Mouse (Mus musculus) intestine, embryonic 16.5 days (tissue): ENCODE measurements around the gene Cd34. TPM values are rescaled to one million over a fixed set of nuclear protein-coding genes. Genes with fewer than 3 reads are reported as not detected.
A peak's percentile ranks its signal among the peaks of the same experiment; 100 is the strongest.

ENCODE experiments used
- ATAC-seq: fragments of 200-750 bp; cut with Nextera tagmentation; 2 replicates; pipeline ENCODE4 v1.8.0; 2017; ENCODE audit warnings: moderate TSS enrichment, moderate library complexity
- H3K27ac ChIP-seq: fragments of 300-500 bp; sonication (generic); 2 replicates; pipeline ENCODE4 v1.5.1; 2014; ENCODE audit warnings: mild to moderate bottlenecking, low read length
- H3K27me3 ChIP-seq: fragments of 300-500 bp; sonication (generic); replicated peaks from 2 replicates; pipeline ENCODE4 v1.6.1; 2014; ENCODE audit warnings: low read length, control low read depth, mixed read lengths; ENCODE audit not compliant: control insufficient read depth, insufficient read depth
- H3K36me3 ChIP-seq: fragments of 300-500 bp; sonication (generic); 2 replicates; pipeline ENCODE4 v1.6.1; 2014; ENCODE audit warnings: low read length, control low read depth; ENCODE audit not compliant: control insufficient read depth, insufficient read depth
- H3K4me1 ChIP-seq: fragments of 300-500 bp; sonication (generic); 2 replicates; pipeline ENCODE4 v1.6.1; 2014; ENCODE audit warnings: low read length, control low read depth, mixed read lengths; ENCODE audit not compliant: control insufficient read depth, insufficient read depth
- H3K4me2 ChIP-seq: fragments of 300-500 bp; sonication (generic); 2 replicates; pipeline ENCODE4 v1.6.1; 2014; ENCODE audit warnings: low read depth, low read length, control low read depth
- H3K4me3 ChIP-seq: fragments of 300-500 bp; sonication (generic); 2 replicates; pipeline ENCODE4 v1.5.1; 2014; ENCODE audit warnings: mild to moderate bottlenecking, low read length
- H3K9ac ChIP-seq: fragments of 300-500 bp; sonication (generic); 2 replicates; pipeline ENCODE4 v1.6.1; 2014; ENCODE audit warnings: low read depth, low read length
- H3K9me3 ChIP-seq: fragments of 300-500 bp; sonication (generic); 2 replicates; pipeline ENCODE4 v1.6.1; 2016; ENCODE audit warnings: low read length, control low read depth; ENCODE audit not compliant: control insufficient read depth
- WGBS: fragments of 180-500 bp; shearing (Covaris S2); extraction: QIAGEN DNeasy Blood & Tissue Kit; methylation state at CpG from one replicate; pipeline ENCODE4 v1.1.7; 2014; 5-methylcytosine and 5-hydroxymethylcytosine counted together
- polyA plus RNA-seq: library from polyadenylated mRNA; unstranded; fragments of >200 nt; fragmentation: Nextera tagmentation; extraction: Ambion mirVana; gene quantifications from 2 replicates; pipeline ENCODE4 v1.2.1, GENCODE M21; 2015

The Cd34 gene
- 56.2 and 59.3 TPM in 2 replicates for polyA plus RNA-seq

DNA sequence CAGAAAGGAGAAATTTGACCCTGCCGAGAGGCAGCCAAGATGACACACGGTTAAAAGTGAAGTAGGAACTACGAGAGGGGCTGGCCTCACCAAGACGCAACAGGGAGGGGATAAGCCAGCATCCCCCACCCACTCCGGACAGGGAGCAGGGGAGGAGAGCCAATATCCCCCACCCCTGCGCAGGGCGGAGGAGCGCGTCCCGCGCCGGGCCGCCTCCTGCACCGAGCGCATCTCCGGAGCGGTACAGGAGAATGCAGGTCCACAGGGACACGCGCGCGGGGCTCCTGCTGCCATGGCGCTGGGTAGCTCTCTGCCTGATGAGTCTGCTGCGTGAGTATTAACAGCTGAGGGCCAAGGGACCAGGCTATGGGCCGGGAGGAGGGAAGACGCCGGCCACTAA, at the start of gene Cd34:
Gene Cd34 (plus strand): TSS at position 105 of the 400 bp plus-strand sequence.
- H3K27ac ChIP-seq, result 0 out of 2 replicates have a peak within 1 kb of the TSS, but pooled peaks have one; percentile 1
- H3K4me2 ChIP-seq, result peak within 1 kb of the TSS; percentile 57
- peak within 1 kb of the TSS; percentile 44 for H3K4me3 ChIP-seq
- ATAC-seq, result peak; percentile 85
- H3K9me3 ChIP-seq, result no peaks in the 10 kb centered on the region
- WGBS, result 1% methylated on average over 26 of the region's 26 CpGs
- H3K36me3 ChIP-seq, result no peaks in the 10 kb centered on the region
- no peaks in the 10 kb centered on the region for H3K4me1 ChIP-seq
- H3K9ac ChIP-seq, result peak within 1 kb of the TSS; percentile 48
- peaks cover 10% of the 10 kb centered on the region for H3K27me3 ChIP-seq

DNA sequence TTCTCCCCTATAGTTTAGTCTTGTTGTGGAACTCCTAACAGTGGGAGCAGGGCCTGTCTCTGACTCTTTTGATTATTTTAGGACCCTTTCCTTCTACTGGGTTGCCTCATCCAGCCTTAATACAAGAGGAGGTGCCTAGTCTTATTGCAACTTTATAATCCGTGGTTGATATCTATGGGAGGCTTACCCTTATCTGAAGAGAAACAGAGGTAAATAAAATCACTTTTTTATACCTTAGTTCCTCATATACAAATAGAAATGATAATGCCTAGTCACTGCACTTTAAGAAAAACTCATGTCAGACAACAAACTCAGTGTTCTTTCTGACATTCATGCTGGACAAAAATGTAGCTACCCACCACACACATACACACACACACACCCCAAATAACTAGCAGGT, 44.1 kb upstream of the Cd34 start:
- Histone ChIP-seq H3K27ac (no peak overlapping the region), H3K36me3 (no peaks in the 10 kb centered on the region), H3K27me3 (no peaks in the 10 kb centered on the region), H3K9me3 (no peaks in the 10 kb centered on the region), H3K4me3 (no peak overlapping the region), H3K4me2 (no peak overlapping the region), H3K4me1 (no peaks in the 10 kb centered on the region), H3K9ac (no peak overlapping the region)
- no peak for ATAC-seq
- 49% methylated on average over 1 of the region's 1 CpGs for WGBS

DNA sequence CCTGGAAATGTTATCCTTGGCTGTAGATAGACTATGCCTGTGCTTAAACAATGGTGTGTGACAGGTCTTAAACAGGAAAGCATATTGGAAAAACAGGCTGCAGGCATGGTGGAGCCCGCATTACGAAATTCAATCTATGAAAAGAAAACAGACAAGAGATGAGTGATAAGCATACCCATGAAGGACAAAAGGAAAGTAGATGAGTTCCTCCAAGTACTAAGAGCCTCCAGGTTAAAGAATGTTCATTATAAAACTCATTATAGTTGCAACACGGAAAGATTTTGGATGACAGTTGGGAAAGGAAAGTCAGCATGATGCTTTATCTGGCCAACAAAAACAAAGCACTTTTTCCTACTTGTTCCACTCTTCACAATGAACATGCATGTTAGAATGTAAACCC, 43.3 kb upstream of the Cd34 start:
- Histone ChIP-seq H3K27me3 (no peaks in the 10 kb centered on the region), H3K9me3 (no peaks in the 10 kb centered on the region), H3K27ac (no peak overlapping the region), H3K4me1 (no peaks in the 10 kb centered on the region), H3K4me2 (no peak overlapping the region), H3K9ac (no peak overlapping the region), H3K4me3 (no peak overlapping the region), H3K36me3 (no peaks in the 10 kb centered on the region)
- 80% methylated on average over 3 of the region's 3 CpGs for WGBS
- no peak for ATAC-seq

DNA sequence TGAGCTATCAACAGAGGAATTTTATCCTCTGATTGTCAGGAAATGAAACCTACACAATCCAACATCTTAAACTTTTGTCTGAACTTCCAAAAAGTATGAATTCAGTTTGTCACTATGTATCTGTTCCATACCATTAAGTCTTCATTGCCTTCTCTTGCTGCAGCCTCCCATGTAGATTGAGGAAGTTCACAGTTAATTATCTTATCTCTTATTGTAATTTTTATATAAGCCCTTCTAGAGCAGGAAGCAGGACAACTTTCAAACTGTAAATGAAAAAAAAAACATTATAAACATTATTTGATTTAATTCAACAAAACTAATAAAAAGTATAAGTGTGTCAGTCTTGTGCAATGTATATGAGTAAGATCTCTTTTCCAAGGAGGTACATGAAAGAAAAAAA, 37.5 kb upstream of the Cd34 start:
- H3K4me2 ChIP-seq, result no peak overlapping the region
- no peak overlapping the region for H3K4me3 ChIP-seq
- no peaks in the 10 kb centered on the region for H3K36me3 ChIP-seq
- H3K27me3 ChIP-seq, result no peaks in the 10 kb centered on the region
- no peak for ATAC-seq
- no peaks in the 10 kb centered on the region for H3K9me3 ChIP-seq
- no peak overlapping the region for H3K9ac ChIP-seq
- H3K27ac ChIP-seq, result no peak overlapping the region
- no peaks in the 10 kb centered on the region for H3K4me1 ChIP-seq

DNA sequence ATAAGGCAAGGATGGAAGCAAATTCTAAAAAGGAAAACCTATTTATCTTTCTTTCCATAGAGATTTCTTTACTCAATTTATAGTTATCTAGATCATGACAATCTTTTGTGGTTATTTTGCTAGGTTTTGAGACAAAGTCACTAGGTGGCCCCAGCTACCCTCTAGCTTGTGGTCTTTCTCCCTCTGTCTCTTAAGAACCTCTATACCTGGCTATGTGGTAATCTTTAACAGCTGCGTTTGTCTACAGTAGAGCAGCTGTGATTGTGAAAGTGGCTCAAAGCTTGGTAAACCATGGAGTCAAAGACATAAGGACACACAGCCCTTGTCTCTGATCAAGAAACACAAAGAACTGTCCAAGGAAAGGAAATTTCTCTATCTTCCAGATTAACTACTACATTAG, 36.8 kb upstream of the Cd34 start:
- ATAC-seq, result no peak
- H3K9me3 ChIP-seq, result no peaks in the 10 kb centered on the region
- no peaks in the 10 kb centered on the region for H3K4me1 ChIP-seq
- H3K36me3 ChIP-seq, result no peaks in the 10 kb centered on the region
- WGBS, result 78% methylated on average over 1 of the region's 1 CpGs
- no peak overlapping the region for H3K9ac ChIP-seq
- no peaks in the 10 kb centered on the region for H3K27me3 ChIP-seq
- no peak overlapping the region for H3K4me3 ChIP-seq
- no peak overlapping the region for H3K4me2 ChIP-seq
- no peak overlapping the region for H3K27ac ChIP-seq

DNA sequence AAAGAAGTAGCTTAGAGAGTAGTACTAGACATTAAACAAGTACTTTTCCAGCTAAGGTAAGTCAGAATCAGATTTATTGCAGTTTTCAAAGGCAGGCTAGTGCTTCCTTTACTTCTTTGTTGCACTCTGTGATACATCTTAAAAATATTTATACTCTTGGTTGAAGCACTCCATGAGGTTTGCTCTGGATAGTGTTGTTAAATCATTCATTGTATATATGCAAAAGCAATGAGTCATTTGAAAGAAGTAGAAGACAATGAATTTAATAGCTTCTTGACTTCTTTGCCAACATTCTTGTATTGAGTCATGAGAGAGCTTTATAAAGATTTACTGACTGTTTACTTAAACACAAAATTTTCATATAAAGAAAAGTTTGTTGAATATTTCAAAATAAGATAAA, 29.7 kb upstream of the Cd34 start:
- Histone ChIP-seq H3K9ac (no peak overlapping the region), H3K9me3 (no peaks in the 10 kb centered on the region), H3K27ac (no peak overlapping the region), H3K4me3 (no peak overlapping the region), H3K27me3 (no peaks in the 10 kb centered on the region), H3K4me2 (no peak overlapping the region), H3K36me3 (no peaks in the 10 kb centered on the region), H3K4me1 (no peaks in the 10 kb centered on the region)
- no peak; the same call in 1 of the 2 replicates for ATAC-seq

DNA sequence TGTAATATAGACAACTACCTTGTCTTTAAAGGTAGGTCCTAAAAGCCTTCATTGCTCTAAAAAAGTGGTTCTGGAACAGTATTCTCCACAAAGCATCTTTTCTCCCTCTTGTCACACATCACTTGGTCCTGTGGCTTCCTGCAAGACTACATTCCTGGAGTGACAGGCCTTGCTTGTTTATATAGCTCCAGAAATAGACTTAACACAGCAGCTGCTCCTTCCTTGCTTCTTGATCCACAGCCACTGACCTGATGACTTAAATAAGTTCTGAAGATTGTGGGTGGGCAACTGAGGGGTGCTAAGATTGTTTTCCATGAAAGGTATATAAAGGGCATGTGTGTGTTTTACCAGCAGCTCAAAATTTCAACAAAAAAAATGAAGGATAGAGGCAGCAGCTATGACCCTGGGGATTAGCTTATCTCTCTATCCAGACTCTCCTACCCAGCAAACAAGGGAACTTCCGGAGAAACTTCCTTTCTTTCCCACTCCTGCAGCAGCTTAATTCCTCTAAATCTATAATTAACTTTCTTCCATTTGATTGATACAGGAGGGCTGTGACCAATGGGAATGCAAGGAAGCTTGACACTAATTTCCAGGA, 12.8 kb upstream of the Cd34 start:
- no peak for ATAC-seq
- no peaks in the 10 kb centered on the region for H3K9me3 ChIP-seq
- no peak overlapping the region; the same call in 1 of the 2 replicates for H3K27ac ChIP-seq
- no peaks in the 10 kb centered on the region for H3K36me3 ChIP-seq
- H3K27me3 ChIP-seq, result no peaks in the 10 kb centered on the region
- WGBS, result 23% methylated on average over 1 of the region's 1 CpGs
- no peak overlapping the region for H3K9ac ChIP-seq
- no peaks in the 10 kb centered on the region; the same call in 1 of the 2 replicates for H3K4me1 ChIP-seq
- H3K4me3 ChIP-seq, result no peak overlapping the region
- no peak overlapping the region for H3K4me2 ChIP-seq

DNA sequence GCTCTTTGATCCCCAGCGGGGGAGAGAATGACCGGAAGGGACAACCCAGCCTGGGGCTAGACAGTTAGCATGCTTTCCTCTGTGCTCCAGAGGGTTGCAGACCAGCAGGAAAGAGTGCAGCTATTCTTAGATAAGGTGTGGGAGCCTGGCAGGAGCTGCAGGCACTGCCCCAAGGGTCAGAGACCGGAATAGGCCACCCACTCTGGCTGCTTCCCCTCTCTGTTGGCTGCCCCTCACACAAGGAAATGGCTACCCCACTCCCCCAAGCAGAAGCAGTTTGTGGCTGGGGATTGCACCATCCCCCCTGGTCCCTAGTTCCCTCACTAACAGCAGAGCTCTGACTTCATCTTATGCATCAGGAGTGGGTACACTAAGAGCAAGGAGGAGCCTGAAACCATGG, 10.7 kb upstream of the Cd34 start:
- H3K4me2 ChIP-seq, result no peak overlapping the region
- no peak overlapping the region for H3K9ac ChIP-seq
- H3K9me3 ChIP-seq, result no peaks in the 10 kb centered on the region
- H3K4me1 ChIP-seq, result no peaks in the 10 kb centered on the region; the same call in 1 of the 2 replicates
- no peaks in the 10 kb centered on the region for H3K27me3 ChIP-seq
- peak; percentile 60 for ATAC-seq
- H3K4me3 ChIP-seq, result no peak overlapping the region
- WGBS, result 63% methylated on average over 3 of the region's 3 CpGs
- no peak overlapping the region for H3K27ac ChIP-seq
- no peaks in the 10 kb centered on the region for H3K36me3 ChIP-seq

DNA sequence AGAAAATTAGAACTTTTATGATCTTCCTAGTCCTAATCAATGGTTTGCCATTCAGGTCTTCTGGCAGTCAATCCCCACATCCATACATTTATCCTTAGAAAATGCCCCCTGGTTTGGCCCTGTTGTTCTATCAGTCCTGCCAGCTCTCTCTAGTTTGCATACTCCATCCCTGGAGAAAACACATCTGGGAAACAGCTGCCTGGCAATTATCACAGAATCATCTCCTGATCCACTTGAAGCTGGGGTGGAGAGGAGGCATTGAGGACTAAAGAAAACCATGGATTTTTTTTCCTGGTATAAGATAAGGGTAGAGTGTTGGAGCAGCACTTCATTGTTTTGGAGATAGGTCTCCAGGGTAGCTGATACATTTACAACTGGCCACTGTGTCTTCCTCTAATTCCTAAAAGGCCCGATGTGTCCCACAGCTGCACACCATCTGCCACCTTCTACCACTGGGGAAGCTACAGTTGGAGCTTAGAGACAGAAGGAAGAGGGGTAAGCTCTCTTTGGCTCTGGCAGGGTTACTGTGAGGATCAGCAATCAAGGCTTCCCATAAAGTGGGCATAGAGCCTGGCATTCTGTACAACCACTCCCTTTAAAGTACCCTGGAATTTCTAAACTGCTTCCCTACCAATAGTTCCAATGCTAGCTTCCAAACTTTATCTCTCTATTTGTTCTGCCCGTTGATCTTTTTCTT, 9.2 kb upstream of the Cd34 start:
- no peak overlapping the region; the same call in 1 of the 2 replicates for H3K27ac ChIP-seq
- H3K9me3 ChIP-seq, result no peaks in the 10 kb centered on the region
- H3K4me2 ChIP-seq, result no peak overlapping the region
- H3K36me3 ChIP-seq, result no peaks in the 10 kb centered on the region
- H3K9ac ChIP-seq, result no peak overlapping the region
- ATAC-seq, result peak; percentile 42; the same call in 1 of the 2 replicates
- H3K27me3 ChIP-seq, result no peaks in the 10 kb centered on the region
- no peak overlapping the region for H3K4me3 ChIP-seq
- H3K4me1 ChIP-seq, result no peaks in the 10 kb centered on the region; the same call in 1 of the 2 replicates
- 62% methylated on average over 2 of the region's 2 CpGs for WGBS
